Mouse (Mus musculus) right cerebral cortex, postnatal 25 days (tissue): ENCODE measurements around the gene Cox11.

Experiments
- DNase-seq: peaks from one replicate; pipeline ENCODE4 v3.0.0; 2022

Cox11 gene

GRCm38 (mm10) chr11:90637440-90638311 is at the start of gene Cox11, which contains the start of gene Stxbp4:
Cox11 (plus strand) TSS chr11:90638173.
Stxbp4 (minus strand) TSS chr11:90638084.
- DNase-seq: peak; percentile 94

GRCm38 (mm10) chr11:90590996-90591395 is 47.0 kb upstream of the Cox11 start:
- DNase-seq: no peak

- DNase-seq: no peak
Observed at GRCm38 (mm10) chr11:90595826-90596225, 42.1 kb upstream of the Cox11 start.

GRCm38 (mm10) chr11:90603066-90603465 is 34.9 kb upstream of the Cox11 start:
- no peak for DNase-seq

- no peak for DNase-seq
Observed at GRCm38 (mm10) chr11:90612118-90612517, 25.9 kb upstream of the Cox11 start.

- DNase-seq: no peak
Observed at GRCm38 (mm10) chr11:90614743-90615142, 23.2 kb upstream of the Cox11 start.

- DNase-seq: no peak
Observed at GRCm38 (mm10) chr11:90616431-90616830, 21.5 kb upstream of the Cox11 start.

- DNase-seq: no peak
Observed at GRCm38 (mm10) chr11:90622044-90622443, 15.9 kb upstream of the Cox11 start.

GRCm38 (mm10) chr11:90622500-90622899 is 15.5 kb upstream of the Cox11 start:
- no peak for DNase-seq

GRCm38 (mm10) chr11:90623477-90623876 is 14.5 kb upstream of the Cox11 start:
- no peak for DNase-seq

GRCm38 (mm10) chr11:90625174-90625573 is 12.8 kb upstream of the Cox11 start:
- DNase-seq: no peak

- no peak for DNase-seq
Observed at GRCm38 (mm10) chr11:90627751-90628150, 10.2 kb upstream of the Cox11 start.

GRCm38 (mm10) chr11:90632480-90632879 is 5.5 kb upstream of the Cox11 start:
- no peak for DNase-seq

- DNase-seq: no peak
Observed at GRCm38 (mm10) chr11:90634661-90635060, 3.3 kb upstream of the Cox11 start.

- DNase-seq: no peak
Observed at GRCm38 (mm10) chr11:90638312-90638830, 398 bp downstream of the Cox11 start.

- DNase-seq: no peak
Observed at GRCm38 (mm10) chr11:90649777-90650176, 11.8 kb downstream of the Cox11 start.

GRCm38 (mm10) chr11:90650231-90650885 is 12.4 kb downstream of the Cox11 start:
- no peak for DNase-seq

- no peak for DNase-seq
Observed at GRCm38 (mm10) chr11:90652603-90653002, 14.6 kb downstream of the Cox11 start.

- DNase-seq: no peak
Observed at GRCm38 (mm10) chr11:90657527-90657926, 19.6 kb downstream of the Cox11 start.

GRCm38 (mm10) chr11:90660662-90661061 is 22.7 kb downstream of the Cox11 start:
- no peak for DNase-seq

GRCm38 (mm10) chr11:90663052-90663451 is 25.1 kb downstream of the Cox11 start:
- DNase-seq: no peak

- DNase-seq: no peak
Observed at GRCm38 (mm10) chr11:90663618-90664297, 25.8 kb downstream of the Cox11 start.

GRCm38 (mm10) chr11:90664345-90664986 is 26.5 kb downstream of the Cox11 start:
- no peak for DNase-seq
